Mouse (Mus musculus): ENCODE data around the gene Triobp. TPM values are rescaled to one million over a fixed set of nuclear protein-coding genes. Genes with fewer than 3 reads are reported as not detected.
"Not testable (repeated sequence)": the region's sequence is repeated elsewhere in the genome, so short reads cannot be mapped to it uniquely, and the experiment has no call there.

The Triobp gene
- total RNA-seq, 4 experiments from 2014 or later, result 10.8 to 16.3 (median 11.7) TPM

DNA sequence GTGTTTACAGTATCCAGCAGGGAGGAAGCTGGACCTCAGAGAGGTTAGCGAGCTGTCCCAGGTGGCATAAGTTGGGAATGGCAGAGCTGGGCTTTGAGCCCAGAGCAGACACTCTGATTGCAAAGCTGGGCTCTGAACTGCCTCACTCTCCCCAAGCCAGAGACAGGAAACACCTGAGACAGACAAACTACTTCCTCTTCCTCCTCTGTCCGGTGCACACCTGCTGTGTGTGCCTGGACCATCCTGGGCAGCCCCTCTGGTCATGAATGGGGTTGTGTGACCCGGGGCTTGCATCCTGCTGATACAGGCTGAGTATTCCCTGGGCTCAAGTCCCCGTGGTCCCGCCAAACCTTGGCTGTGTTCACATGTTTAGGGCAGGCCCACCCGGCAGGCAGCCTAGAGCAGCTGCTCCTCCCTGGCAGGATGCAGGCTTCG is 52.9 kb downstream of the Triobp start:
- no peak for DNase-seq (ENCODE audit: low spot score in 2 of 2)

DNA sequence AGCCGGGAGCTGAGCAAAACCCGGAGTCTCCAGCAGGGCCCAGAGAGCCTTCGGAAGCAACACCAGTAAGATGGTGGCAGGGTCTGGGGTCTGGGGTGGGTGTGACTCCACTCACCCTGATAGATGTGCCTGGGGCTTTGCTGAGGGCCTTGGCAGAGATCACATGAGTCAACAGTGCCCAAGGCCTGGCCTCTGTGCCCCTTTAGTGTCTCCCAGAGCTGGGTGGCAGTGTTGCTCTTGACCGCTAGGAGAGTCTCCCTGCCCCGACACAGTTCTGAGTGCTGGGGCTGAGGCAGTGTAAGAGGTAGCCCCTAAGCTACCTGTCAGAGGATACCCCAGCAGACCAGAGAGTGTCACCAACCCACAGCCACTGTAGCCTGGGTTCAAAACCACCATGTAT is 54.0 kb downstream of the Triobp start:
- no peak for DNase-seq (ENCODE audit: low spot score in 2 of 2)

DNA sequence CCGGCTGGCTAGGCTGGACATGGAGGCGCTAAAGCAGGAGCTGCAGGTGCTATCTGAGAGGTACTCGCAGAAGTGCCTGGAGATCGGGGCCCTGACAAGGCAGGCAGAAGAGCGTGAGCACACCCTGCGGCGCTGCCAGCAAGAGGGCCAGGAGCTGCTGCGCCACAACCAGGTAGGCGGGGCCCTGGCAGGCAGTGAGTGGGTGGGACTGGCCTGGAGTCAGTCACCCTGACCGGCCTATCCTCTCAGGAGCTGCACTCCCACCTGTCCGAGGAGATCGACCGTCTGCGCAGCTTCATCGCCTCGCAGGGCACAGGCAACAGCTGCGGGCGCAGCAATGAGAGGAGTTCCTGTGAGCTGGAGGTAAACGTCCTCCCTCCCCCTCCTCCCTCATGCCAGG is 54.5 kb downstream of the Triobp start:
- DNase-seq (ENCODE audit: low spot score in 2 of 2), result no peak

DNA sequence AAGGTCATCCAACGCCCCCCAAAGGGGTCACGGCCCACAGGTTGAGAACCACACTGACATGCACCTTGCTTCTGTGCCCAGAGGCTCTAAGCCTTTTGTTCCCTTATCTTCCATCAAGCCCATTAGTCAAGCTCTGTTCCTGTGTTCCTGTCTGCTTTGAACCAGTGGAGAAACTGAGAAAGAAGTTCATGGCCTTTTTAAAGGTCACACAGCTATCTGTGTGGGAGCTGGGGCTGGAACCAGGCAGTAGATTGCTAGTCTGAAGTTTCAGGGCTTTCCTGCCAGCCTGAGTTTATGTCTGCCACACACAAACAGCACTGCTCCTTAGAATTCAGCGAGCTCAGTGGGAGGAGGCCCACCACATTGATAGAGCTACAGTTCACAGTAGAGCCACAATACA is 55.6 kb downstream of the Triobp start:
- DNase-seq (ENCODE audit: low spot score in 2 of 2), result no peak

DNA sequence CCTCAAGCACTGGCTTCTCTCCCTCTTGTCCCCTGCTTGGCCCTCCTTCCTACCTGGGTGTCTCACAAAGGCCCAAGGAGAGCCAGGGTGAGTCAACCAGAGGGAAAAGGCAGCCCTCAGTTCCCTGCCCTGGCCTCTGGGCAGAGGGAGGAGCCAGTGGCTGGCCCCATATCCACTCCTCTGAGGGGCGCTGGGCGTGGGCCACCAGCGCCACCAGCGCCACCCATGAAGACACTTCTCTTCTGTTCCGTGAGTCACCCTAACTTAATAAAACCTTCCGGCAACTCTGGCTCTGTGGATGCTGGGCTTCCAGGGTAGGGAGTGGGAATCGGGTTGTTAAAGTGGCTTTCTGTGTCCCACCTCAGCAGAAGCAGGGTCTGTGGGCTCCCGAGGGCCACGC is 58.1 kb downstream of the Triobp start:
- no peak for DNase-seq (ENCODE audit: low spot score in 2 of 2)

DNA sequence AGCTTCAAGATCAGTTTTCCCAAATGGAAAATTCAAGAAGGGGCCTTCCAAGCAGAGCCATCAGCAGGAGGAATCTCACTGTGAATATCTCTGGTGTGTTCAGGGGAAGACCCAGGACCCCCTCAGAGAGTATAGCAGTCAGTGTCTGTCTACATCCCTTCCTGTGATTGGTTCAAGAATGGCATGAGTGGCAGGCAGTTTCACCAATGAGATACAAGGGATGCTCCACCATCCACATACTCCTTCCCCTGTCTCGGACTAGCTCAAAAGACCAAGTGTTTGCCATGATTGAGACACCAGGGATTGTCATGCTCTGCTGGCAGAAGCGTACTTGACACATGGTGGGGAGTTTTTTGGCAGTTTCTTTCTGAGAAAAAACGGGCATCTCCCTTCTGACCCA is 59.1 kb downstream of the Triobp start:
- DNase-seq (ENCODE audit: low spot score in 2 of 2), result no peak

DNA sequence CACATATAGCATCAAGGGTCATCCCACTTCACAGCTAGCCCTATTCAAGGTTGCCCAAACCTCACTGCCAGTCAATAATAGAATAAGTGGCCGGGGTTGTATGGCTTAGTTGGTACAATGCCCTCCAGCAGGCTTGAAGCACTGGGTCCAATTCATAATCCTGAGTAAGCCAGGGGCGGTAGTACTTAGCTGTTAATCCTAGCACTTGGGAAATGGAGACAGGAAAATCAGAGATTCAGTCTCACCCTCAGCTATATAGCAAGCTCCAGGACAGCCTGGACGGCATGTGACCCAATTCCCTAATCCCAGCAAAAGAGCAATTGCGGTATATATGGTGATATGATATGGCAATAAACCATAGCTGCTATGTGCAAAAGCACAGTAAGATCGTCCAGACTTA is 59.5 kb downstream of the Triobp start:
- no peak for DNase-seq (ENCODE audit: low spot score in 2 of 2)

DNA sequence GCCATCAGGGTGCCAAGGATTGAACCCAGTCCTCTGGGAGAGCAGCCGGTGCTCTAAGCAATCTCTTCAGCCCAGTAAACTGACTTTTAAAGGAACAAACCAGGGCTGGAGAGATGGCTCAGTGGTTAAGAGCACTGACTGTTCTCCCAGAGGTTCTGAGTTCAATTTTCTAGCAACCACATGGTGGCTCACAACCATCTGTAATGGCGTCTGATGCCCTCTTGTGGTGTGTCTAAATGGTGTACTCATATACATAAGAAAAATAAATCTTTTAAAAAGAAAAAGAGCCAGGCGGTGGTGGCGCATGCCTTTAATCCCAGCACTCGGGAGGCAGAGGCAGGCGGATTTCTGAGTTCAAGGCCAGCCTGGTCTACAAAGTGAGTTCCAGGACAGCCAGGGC is 60.3 kb downstream of the Triobp start:
- not testable (repeated sequence) for DNase-seq (ENCODE audit: low spot score in 2 of 2)

DNA sequence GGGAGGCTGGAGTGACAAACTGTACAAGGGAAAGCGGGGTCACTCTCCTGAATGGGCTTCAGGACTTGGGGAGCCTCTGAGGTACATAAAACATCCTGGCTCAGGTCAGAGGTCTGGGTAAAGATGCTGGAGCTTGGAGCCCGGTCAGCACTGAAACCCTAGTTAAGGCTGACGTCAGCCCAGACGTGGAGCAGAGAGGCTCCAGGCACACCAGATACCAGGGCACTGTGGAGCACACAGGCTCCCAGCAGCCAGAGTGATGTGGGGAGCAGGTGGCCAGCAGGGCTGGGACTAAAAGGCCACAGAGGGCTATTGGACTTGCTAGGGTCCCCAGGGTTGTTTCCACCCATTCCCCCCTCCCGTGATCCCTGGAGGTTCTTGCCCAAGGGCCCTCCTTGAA is 62.2 kb downstream of the Triobp start:
- DNase-seq (ENCODE audit: low spot score in 2 of 2), result no peak

DNA sequence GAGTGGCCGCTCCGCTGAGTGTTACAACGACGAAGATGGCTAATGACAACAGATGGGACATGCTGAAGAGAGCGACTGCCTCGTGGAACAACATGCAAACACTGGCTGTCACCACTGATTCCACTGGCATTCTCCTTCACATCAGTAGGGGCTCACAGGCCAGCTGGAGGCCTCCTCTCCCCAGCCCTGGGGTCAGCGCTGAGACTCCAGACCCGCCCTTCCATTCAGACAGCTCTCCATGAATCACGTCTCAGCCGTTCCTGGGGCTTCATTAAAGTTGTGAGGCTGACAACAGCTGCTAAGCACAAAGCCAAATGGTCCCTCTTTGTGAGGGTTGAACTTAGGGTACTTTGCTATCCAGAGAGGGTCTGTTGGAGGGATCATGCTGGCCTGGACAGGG is 64.0 kb downstream of the Triobp start:
- DNase-seq (ENCODE audit: low spot score in 2 of 2), result no peak

DNA sequence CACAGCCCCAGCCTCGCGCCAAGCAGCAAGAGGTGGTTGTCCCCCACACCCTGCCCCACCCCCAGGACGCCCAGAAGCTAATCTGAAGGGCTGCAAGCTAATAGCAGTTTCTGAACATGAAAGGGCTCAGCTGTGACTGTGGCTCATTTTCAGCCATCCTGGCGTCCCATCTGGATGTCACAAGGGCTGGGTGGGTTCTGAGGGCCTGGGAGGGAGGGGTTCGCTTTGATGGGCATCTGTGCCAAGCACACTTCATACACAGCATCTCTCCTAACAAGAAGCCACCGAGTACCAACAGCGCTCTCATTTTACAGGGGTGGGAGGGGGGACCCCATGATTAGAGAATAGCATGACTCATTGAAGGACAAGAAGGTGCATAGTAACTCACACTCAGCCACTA is 65.9 kb downstream of the Triobp start:
- DNase-seq (ENCODE audit: low spot score in 2 of 2), result no peak

DNA sequence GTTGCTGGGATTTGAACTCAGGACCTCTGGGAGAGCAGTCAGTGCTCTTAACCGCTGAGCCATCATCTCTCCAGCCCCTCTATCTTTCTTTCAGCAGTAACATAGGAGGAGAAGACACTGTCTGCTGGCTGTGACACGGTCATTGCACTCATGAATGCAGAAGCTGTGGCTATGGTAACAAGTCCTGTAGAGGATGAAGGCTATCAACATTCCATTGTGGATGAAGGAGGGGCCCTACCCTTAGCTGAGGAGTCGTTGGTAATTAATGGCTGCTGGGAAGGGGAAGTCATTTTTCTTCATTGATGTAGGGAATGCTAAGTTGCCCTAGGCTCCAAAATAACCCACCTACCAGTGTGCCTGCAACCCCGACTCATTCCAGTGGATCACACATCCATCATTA is 70.7 kb downstream of the Triobp start:
- no peak for DNase-seq (ENCODE audit: low spot score in 2 of 2)

DNA sequence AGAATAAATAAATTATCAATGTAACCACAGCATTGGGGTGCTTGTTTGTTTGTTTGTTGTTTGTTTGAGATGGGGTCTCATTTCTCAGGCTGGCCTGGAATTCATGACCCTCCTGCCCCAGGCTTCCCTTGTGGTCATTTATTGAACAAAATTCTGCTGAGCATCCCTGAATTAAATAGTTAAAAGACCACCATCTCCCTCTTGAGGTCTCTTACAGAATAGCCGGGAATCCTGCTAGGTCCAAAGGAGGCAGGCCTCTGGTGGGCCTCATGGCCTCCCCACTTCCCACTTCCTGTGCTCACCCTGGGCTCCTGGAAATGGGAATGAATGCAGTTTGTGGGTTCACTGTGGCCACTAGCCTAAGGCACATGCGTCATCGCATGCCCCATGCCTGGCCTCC is 71.4 kb downstream of the Triobp start:
- DNase-seq (ENCODE audit: low spot score in 2 of 2), result no peak

DNA sequence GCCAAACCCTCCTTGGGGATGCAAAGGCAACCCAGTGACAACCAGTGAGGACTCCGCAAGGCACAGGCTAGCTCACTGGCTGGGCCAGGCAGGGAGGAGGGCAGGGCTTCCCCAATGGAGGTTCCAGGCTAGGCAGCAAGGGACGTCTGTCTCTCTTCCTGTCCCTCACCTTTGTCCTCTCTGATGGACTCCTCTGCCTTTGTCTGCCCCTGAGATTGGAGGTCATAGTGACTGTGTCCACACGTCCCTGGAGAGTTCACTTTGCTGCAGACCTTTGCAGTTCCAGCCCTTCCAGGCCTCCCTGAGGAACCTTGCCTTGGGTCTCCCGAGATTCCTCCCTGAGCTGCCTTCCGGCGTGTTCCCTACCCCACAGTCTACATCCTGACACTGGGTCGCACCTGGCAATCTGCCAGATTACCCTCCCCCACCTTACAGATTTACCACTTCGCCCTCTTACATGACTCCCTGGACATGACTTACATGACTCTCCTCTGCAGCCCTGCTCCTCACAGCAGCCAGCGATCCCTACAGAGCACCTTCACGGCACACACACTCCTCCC is 75.2 kb downstream of the Triobp start:
- no peak for DNase-seq (ENCODE audit: low spot score in 2 of 2)

DNA sequence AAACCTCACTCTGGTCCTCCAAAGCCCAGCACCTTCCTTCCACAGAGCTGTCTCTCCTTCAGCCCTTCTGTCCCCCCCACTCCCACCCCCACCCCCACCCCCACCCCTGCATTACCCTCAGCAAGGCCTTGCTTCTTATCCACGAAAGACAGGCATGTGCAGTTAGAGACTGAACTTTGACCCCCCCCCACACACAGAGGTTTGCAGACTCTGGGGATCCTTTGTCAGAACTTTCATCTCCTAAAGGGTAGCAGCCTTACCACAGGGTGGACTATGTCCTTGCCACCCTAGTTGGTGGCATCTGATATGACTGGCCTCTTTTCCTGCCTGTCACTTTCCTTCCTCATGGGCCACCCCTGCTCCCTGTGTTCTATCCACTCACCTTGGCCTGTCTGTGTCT is 75.8 kb downstream of the Triobp start:
- DNase-seq (ENCODE audit: low spot score in 2 of 2), result no peak

DNA sequence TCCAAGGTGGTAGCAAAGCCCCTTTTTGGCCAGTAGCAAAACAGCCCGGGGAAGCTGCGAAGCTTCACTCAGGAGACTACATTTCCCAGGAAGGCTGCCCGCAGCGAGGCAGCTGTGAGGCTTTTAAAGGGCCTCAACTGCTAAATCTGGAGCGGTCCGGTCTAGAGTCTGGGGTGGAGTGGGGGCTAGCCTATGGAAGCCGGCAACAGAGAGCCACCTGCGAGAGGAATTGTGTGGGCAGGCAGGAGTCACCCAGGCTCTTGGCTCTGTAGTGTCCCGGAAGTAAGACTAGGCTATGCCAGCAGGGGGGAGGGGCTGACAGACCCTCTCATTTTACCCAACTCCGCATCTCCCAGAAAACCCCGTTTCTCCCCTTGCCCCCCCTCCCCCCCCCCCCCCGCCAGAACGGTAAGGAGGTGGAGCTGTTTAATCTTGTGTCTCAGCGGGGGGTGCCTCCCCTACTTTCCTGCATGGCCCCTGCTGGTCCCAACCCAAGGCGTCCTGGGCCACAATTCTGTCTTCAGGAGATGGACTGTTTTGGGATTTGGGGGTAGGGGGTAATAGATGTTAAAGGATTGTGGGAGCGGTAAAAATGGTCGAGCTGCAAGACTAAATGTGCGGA is 78.3 kb downstream of the Triobp start:
- no peak for DNase-seq (ENCODE audit: low spot score in 2 of 2)

DNA sequence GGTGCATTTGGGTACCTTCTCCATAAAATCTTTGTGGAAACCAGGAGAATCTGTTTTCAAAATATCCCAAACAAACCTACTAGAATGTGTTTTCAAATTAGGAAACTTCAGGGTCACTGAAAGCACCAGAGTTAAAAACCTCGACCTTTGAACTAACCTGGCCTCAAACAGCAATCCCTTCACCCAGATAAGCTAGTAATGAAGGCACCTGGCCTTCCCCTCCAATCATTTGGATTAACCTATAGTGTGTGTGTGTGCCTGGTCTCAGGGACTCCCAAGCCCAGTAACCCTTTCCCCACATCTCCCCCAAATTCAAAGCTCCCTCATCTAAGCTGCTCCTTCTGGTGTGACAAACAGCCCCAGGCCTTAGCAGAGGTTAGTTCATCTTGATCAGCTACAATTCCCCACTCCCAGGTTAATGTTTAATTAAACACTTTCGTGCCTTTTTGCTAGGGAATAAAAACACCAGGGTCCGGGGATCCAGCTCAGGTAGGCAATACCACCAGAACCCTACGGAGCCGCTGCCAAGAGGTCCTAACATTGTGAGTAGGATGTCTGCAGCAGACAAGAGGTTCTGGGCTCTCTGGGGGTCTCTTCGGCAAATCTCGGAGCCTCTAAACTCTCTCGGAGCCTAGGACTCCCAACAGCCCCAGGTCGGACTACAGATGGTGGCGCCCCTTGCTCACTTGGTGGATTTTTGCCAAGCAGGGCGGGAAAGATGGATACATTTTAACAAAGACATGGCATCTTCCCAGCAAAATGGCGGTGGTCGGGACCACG is 79.2 kb downstream of the Triobp start:
- DNase-seq (ENCODE audit: low spot score in 2 of 2), result no peak

DNA sequence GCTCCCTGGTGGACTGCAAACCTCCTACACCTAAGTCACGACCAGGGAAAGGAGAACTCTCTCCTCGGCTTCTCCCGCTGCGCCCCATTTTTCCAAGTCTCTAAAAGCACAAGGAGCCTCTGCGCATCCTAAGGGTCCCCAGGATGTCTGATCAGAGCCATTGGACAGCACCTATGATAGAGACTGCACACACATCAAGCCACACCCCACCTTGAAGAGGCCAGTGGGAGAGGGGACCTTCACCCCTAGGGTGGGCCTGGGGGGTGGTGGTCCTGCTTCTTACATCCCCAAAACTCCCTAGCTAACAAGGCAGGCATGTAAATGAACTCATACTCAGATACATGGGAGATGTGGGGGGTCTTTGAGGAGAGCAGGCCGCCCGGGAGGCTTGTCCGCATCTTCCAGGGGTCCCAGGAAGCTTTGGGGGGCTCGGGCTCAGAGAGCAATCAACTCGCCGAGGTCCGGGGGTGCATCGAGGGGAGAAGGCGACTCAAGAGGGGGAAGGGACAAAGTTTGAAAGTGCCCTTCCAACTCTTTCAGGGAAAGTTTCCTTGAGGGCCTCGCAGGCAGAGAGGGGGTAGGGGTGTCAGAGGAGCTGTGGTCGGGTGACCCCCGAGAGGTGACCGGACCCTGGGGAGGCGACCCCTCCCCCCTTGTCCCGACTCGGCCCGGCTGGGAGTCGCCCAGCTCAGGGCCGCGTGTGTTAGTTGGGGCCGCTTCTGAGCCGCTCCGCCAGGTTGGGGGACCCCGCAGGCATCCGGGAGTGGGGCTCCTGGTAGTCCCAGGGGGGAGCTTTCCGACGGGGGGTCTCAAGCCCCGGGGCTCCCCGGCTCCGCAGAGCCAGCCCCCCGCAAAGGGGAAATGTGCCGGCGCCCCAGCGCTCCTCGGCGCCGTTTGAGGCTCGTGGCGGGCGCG is 80.0 kb downstream of the Triobp start:
- DNase-seq (ENCODE audit: low spot score in 2 of 2), result no peak

DNA sequence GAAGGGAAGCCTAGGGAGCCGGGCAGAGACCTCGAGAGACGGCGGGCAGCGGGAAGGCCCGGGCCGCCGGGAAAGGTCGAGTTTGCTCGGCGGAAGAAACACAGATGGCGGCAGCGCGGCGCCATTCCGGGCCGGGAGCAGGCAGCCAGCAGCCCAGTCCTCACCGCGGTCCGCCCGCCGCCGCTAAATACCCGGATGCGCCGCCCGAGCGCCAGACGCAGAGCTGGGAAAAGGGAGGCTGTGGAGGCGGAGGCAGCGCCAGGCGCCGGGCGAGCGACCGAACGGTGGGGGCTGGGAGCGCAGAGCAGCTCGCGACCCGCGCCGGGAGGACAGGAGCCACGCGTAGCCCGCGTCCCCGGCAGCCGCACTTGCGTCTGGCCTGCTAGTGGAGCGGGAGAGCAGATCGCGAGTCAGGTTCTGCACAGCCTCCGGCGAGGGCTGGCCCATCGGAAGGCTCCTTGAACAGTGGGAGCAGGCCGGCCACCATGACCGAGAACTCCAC is 80.8 kb downstream of the Triobp start, which contains the start of gene H1f0:
TSS of gene H1f0 (plus strand) at position 214 of the 502 bp plus-strand sequence.
- DNase-seq (ENCODE audit: low spot score in 2 of 2), result peak; percentile 89 to 90

DNA sequence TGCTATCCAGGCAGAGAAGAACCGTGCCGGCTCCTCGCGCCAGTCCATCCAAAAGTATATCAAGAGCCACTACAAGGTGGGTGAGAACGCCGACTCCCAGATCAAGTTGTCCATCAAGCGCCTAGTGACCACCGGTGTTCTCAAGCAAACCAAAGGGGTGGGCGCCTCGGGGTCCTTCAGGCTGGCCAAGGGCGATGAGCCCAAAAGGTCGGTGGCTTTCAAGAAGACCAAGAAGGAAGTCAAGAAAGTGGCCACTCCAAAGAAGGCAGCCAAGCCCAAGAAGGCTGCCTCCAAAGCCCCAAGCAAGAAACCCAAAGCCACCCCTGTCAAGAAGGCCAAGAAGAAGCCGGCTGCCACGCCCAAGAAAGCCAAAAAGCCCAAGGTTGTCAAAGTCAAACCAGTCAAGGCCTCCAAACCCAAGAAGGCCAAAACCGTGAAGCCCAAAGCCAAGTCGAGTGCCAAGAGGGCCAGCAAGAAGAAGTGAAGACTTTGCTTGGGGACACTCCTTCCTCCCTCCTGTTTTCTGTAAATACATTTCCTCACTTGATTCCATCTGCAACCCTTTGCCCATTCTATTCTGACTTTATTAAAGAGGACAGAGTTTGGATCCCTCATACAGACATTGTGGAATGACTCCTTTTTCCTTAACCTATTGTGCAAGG is 81.4 kb downstream of the Triobp start:
- DNase-seq (ENCODE audit: low spot score in 2 of 2), result no peak

Measured in left cerebral cortex, adult 8-10 months (tissue).